Mouse (Mus musculus) embryonic fibroblast, embryonic 13.5 days (primary cell): Measurements from ENCODE around the gene Ifitm5.

Experiments used
- CTCF ChIP-seq: IDR thresholded peaks from 2 replicates; pipeline ENCODE4 v1.5.1; 2011; ENCODE audit warnings: mild to moderate bottlenecking, control low read depth, low read length, moderate library complexity, borderline replicate concordance; ENCODE audit not compliant: insufficient read depth
- POLR2A ChIP-seq: IDR thresholded peaks from 2 replicates; pipeline ENCODE4 v1.6.1; 2011; ENCODE audit warnings: low read depth, mild to moderate bottlenecking, control low read depth, low read length, moderate library complexity

- TF ChIP-seq POLR2A = no peak
- TF ChIP-seq CTCF = no peak
Observed at GRCm38 (mm10) chr7:140921225-140921975, 28.7 kb downstream of the Ifitm5 start.
